Mouse (Mus musculus): ENCODE results near the gene Pbp2. TPM values are rescaled to one million over a fixed set of nuclear protein-coding genes. Genes with fewer than 3 reads are reported as not detected.

Gene Pbp2
- polyA plus RNA-seq, 1 experiment from 2014 or later: not detected

- Histone ChIP-seq H3K4me1 (ENCODE audit: control insufficient read depth, insufficient read depth, low read length) (no peaks in the 10 kb centered on the region), H3K27me3 (replicated peaks; ENCODE audit: control insufficient read depth, insufficient read depth, low read length) (no peaks in the 10 kb centered on the region), H3K27ac (ENCODE audit: low read depth, low read length) (no peak overlapping the region), H3K36me3 (ENCODE audit: control insufficient read depth, insufficient read depth, low read length) (no peaks in the 10 kb centered on the region), H3K4me2 (ENCODE audit: low read length) (no peak overlapping the region), H3K9ac (ENCODE audit: low read length) (no peak overlapping the region), H3K4me3 (ENCODE audit: low read depth, low read length) (no peak overlapping the region), H3K9me3 (replicated peaks; ENCODE audit: control insufficient read depth, low read length) (no peaks in the 10 kb centered on the region)
- peak; percentile 42 for DNase-seq (ENCODE audit: low spot score)
- peak; percentile 38; the same call in 1 of the 2 replicates for ATAC-seq
- 70% methylated on average over 4 of the region's 4 CpGs for WGBS
These were observed 21.7 kb upstream of the Pbp2 start for GRCm38 (mm10) chr6:135331916-135332315.

GRCm38 (mm10) chr6:135326847-135327246, 16.6 kb upstream of the Pbp2 start:
- WGBS: 88% methylated on average over 7 of the region's 7 CpGs
- DNase-seq (ENCODE audit: low spot score) (no peak), ATAC-seq (no peak)
- Histone ChIP-seq H3K27me3 (replicated peaks; ENCODE audit: control insufficient read depth, insufficient read depth, low read length) (no peaks in the 10 kb centered on the region), H3K4me2 (ENCODE audit: low read length) (no peak overlapping the region), H3K4me1 (ENCODE audit: control insufficient read depth, insufficient read depth, low read length) (peaks cover 3% of the 10 kb centered on the region; the same call in 1 of the 2 replicates), H3K27ac (ENCODE audit: low read depth, low read length) (no peak overlapping the region), H3K9ac (ENCODE audit: low read length) (no peak overlapping the region), H3K36me3 (ENCODE audit: control insufficient read depth, insufficient read depth, low read length) (no peaks in the 10 kb centered on the region), H3K4me3 (ENCODE audit: low read depth, low read length) (no peak overlapping the region), H3K9me3 (replicated peaks; ENCODE audit: control insufficient read depth, low read length) (no peaks in the 10 kb centered on the region)

- Histone ChIP-seq H3K4me3 (ENCODE audit: low read depth, low read length) (no peak overlapping the region), H3K4me1 (ENCODE audit: control insufficient read depth, insufficient read depth, low read length) (peaks cover 3% of the 10 kb centered on the region; the same call in 1 of the 2 replicates), H3K9ac (ENCODE audit: low read length) (no peak overlapping the region), H3K4me2 (ENCODE audit: low read length) (no peak overlapping the region), H3K36me3 (ENCODE audit: control insufficient read depth, insufficient read depth, low read length) (no peaks in the 10 kb centered on the region), H3K27me3 (replicated peaks; ENCODE audit: control insufficient read depth, insufficient read depth, low read length) (no peaks in the 10 kb centered on the region), H3K9me3 (replicated peaks; ENCODE audit: control insufficient read depth, low read length) (no peaks in the 10 kb centered on the region), H3K27ac (ENCODE audit: low read depth, low read length) (no peak overlapping the region)
- 89% methylated on average over 9 of the region's 9 CpGs for WGBS
- DNase-seq (ENCODE audit: low spot score): no peak
- ATAC-seq: no peak
These were observed 14.6 kb upstream of the Pbp2 start for GRCm38 (mm10) chr6:135324686-135325300.

DNA sequence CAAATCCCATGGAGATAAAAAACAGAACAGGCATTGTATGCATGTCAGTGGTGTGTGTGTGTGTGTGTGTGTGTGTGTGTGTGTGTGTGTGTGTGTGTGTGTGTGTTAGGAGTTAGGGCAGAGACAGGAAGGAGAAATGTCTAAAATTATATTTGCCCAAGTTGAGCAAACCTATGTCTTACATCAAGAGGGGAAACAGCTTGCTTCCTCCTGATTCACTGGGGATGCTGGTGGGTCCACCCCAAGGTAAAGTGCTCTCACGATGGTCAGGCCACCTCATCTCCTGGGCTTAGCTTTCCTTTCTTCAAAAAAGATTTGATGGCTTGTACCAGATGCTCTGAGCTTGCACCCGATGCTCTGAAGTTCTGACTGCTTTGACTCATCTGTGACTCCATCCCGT, 13.9 kb upstream of the Pbp2 start:
- WGBS: 83% methylated on average over 3 of the region's 3 CpGs

GRCm38 (mm10) chr6:135323311-135323982, 13.2 kb upstream of the Pbp2 start:
- ATAC-seq (no peak), DNase-seq (ENCODE audit: low spot score) (peak; percentile 36)
- H3K4me1 ChIP-seq (ENCODE audit: control insufficient read depth, insufficient read depth, low read length): peaks cover 3% of the 10 kb centered on the region; the same call in 1 of the 2 replicates
- no peak overlapping the region for H3K9ac ChIP-seq (ENCODE audit: low read length)
- H3K4me3 ChIP-seq (ENCODE audit: low read depth, low read length): no peak overlapping the region
- H3K9me3 ChIP-seq (replicated peaks; ENCODE audit: control insufficient read depth, low read length): no peaks in the 10 kb centered on the region
- 55% methylated on average over 16 of the region's 16 CpGs for WGBS
- no peaks in the 10 kb centered on the region for H3K36me3 ChIP-seq (ENCODE audit: control insufficient read depth, insufficient read depth, low read length)
- no peaks in the 10 kb centered on the region for H3K27me3 ChIP-seq (replicated peaks; ENCODE audit: control insufficient read depth, insufficient read depth, low read length)
- H3K4me2 ChIP-seq (ENCODE audit: low read length): no peak overlapping the region
- no peak overlapping the region; the same call in 1 of the 2 replicates for H3K27ac ChIP-seq (ENCODE audit: low read depth, low read length)

More for the DNA sequence above, 13.9 kb upstream of the Pbp2 start:
- no peak for DNase-seq (ENCODE audit: low spot score)
- no peaks in the 10 kb centered on the region for H3K27me3 ChIP-seq (replicated peaks; ENCODE audit: control insufficient read depth, insufficient read depth, low read length)
- ATAC-seq: no peak
- no peak overlapping the region for H3K9ac ChIP-seq (ENCODE audit: low read length)
- H3K36me3 ChIP-seq (ENCODE audit: control insufficient read depth, insufficient read depth, low read length): no peaks in the 10 kb centered on the region
- H3K9me3 ChIP-seq (replicated peaks; ENCODE audit: control insufficient read depth, low read length): no peaks in the 10 kb centered on the region
- H3K4me2 ChIP-seq (ENCODE audit: low read length): no peak overlapping the region
- H3K4me1 ChIP-seq (ENCODE audit: control insufficient read depth, insufficient read depth, low read length): peaks cover 3% of the 10 kb centered on the region; the same call in 1 of the 2 replicates
- H3K4me3 ChIP-seq (ENCODE audit: low read depth, low read length): no peak overlapping the region
- no peak overlapping the region for H3K27ac ChIP-seq (ENCODE audit: low read depth, low read length)

- Histone ChIP-seq H3K4me1 (ENCODE audit: control insufficient read depth, insufficient read depth, low read length) (peaks cover 3% of the 10 kb centered on the region; the same call in 1 of the 2 replicates), H3K9me3 (replicated peaks; ENCODE audit: control insufficient read depth, low read length) (no peaks in the 10 kb centered on the region), H3K27me3 (replicated peaks; ENCODE audit: control insufficient read depth, insufficient read depth, low read length) (no peaks in the 10 kb centered on the region), H3K36me3 (ENCODE audit: control insufficient read depth, insufficient read depth, low read length) (no peaks in the 10 kb centered on the region), H3K4me3 (ENCODE audit: low read depth, low read length) (no peak overlapping the region), H3K27ac (ENCODE audit: low read depth, low read length) (no peak overlapping the region; the same call in 1 of the 2 replicates), H3K4me2 (ENCODE audit: low read length) (no peak overlapping the region), H3K9ac (ENCODE audit: low read length) (no peak overlapping the region)
- WGBS: 74% methylated on average over 7 of the region's 7 CpGs
- no peak for DNase-seq (ENCODE audit: low spot score)
- no peak for ATAC-seq
These were observed 12.5 kb upstream of the Pbp2 start for GRCm38 (mm10) chr6:135322749-135323148.

DNA sequence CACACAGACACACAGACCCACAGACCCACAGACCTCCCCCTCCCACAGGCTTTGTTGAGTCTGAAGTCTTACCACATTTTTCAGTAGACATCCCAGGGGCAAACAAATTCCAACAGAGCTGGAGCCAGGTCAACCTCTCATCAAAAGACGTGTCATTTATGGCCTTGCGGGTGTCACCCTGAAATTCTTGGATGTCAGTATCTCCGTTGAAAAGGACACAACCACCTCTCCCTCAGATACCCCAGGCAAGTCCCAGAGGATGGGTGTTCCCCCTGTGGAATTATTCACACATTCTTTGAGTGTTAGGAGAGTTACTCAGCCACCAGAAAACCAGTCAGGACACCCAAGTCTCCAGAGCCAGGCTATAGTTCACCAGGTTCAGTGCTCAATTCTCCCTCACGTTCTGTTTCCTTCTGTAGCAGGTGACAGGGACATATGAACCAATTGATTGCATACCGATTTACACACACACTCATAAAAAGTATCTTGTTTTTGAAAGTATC, 9.3 kb upstream of the Pbp2 start:
- H3K27me3 ChIP-seq (replicated peaks; ENCODE audit: control insufficient read depth, insufficient read depth, low read length): no peaks in the 10 kb centered on the region
- 89% methylated on average over 5 of the region's 5 CpGs for WGBS

DNA sequence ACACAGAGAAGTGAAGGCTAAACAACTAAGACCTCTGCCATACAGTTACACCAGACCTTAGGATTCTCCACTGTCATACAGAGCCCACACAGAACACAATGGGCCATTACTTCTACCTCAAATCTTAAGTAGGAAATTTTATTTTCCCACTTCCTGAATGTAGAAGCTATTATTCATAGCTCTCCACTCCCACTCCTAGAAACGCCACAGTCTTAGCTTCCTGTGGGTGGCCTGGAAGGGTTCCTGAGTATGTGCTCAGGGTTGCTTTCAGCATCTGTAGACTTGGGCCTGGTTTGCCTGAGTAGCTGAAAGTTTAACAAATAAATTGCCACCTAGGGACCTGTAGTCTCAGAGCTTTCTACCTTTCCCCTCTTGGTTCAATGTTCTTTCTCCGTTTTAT, 5.9 kb upstream of the Pbp2 start:
- WGBS: 94% methylated on average over 2 of the region's 2 CpGs
- DNase-seq (ENCODE audit: low spot score) (no peak), ATAC-seq (no peak)
- Histone ChIP-seq H3K27ac (ENCODE audit: low read depth, low read length) (no peak overlapping the region), H3K4me3 (ENCODE audit: low read depth, low read length) (no peak overlapping the region), H3K9me3 (replicated peaks; ENCODE audit: control insufficient read depth, low read length) (no peaks in the 10 kb centered on the region), H3K27me3 (replicated peaks; ENCODE audit: control insufficient read depth, insufficient read depth, low read length) (no peaks in the 10 kb centered on the region), H3K4me2 (ENCODE audit: low read length) (no peak overlapping the region), H3K4me1 (ENCODE audit: control insufficient read depth, insufficient read depth, low read length) (no peaks in the 10 kb centered on the region), H3K36me3 (ENCODE audit: control insufficient read depth, insufficient read depth, low read length) (no peaks in the 10 kb centered on the region), H3K9ac (ENCODE audit: low read length) (no peak overlapping the region)

More for the DNA sequence above, 9.3 kb upstream of the Pbp2 start:
- no peak for ATAC-seq
- no peaks in the 10 kb centered on the region for H3K36me3 ChIP-seq (ENCODE audit: control insufficient read depth, insufficient read depth, low read length)
- no peak overlapping the region for H3K27ac ChIP-seq (ENCODE audit: low read depth, low read length)
- H3K4me1 ChIP-seq (ENCODE audit: control insufficient read depth, insufficient read depth, low read length): peaks cover 3% of the 10 kb centered on the region; the same call in 1 of the 2 replicates
- no peak overlapping the region for H3K4me2 ChIP-seq (ENCODE audit: low read length)
- H3K9me3 ChIP-seq (replicated peaks; ENCODE audit: control insufficient read depth, low read length): no peaks in the 10 kb centered on the region
- no peak overlapping the region for H3K4me3 ChIP-seq (ENCODE audit: low read depth, low read length)
- no peak for DNase-seq (ENCODE audit: low spot score)
- no peak overlapping the region for H3K9ac ChIP-seq (ENCODE audit: low read length)

DNA sequence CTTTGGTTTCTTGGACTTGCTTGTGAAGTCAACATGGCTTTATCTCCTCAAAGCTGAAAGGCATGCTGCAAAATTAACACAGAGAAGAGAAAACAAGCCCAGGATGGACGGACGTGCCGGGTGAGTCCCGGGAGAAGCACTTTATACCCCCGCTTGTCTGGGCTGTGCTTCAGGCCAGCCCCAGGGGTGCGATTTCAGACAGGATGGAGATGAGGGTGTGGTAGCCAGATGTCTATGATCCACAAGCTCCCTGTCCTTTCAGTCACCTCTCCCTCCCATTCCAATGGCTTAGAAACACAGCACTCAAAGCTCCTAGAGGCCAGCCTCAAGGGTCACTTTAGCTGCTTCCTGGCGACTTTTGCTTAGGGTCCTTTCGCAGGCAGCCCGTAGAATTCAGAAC, 3.8 kb upstream of the Pbp2 start:
- WGBS: 90% methylated on average over 9 of the region's 9 CpGs
- Histone ChIP-seq H3K9ac (ENCODE audit: low read length) (no peak overlapping the region), H3K27me3 (replicated peaks; ENCODE audit: control insufficient read depth, insufficient read depth, low read length) (no peaks in the 10 kb centered on the region), H3K4me2 (ENCODE audit: low read length) (no peak overlapping the region), H3K36me3 (ENCODE audit: control insufficient read depth, insufficient read depth, low read length) (no peaks in the 10 kb centered on the region), H3K27ac (ENCODE audit: low read depth, low read length) (no peak overlapping the region), H3K9me3 (replicated peaks; ENCODE audit: control insufficient read depth, low read length) (no peaks in the 10 kb centered on the region), H3K4me3 (ENCODE audit: low read depth, low read length) (no peak overlapping the region), H3K4me1 (ENCODE audit: control insufficient read depth, insufficient read depth, low read length) (no peaks in the 10 kb centered on the region)
- no peak for ATAC-seq
- DNase-seq (ENCODE audit: low spot score): no peak

All from forebrain, embryonic 14.5 days (tissue).